Mouse (Mus musculus): ENCODE data around the gene Phox2b. TPM values are rescaled to one million over a fixed set of nuclear protein-coding genes. Genes with fewer than 3 reads are reported as not detected.

Phox2b gene
- total RNA-seq, 1 experiment from 2014 or later, result not detected

DNA sequence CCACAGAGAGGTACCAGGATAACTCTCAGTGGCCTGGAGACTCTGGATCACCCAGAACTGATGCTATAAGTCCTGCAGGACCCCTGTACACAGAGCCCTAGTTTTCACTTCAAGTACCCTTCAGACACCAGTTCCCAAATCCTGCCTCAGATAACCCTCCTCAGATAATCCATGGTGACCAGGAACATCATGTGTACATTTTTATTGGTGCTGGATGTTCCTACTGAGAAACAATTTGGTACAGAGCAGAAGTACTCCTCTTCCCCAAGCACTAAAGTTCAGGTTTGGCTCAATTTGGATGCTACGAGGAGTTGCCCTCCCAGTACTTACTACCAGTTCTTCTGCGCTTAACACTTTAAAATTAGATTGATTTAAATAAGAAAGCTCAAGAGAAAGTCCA is 5.1 kb downstream of the Phox2b start:
- ATAC-seq (replicated peaks; ENCODE audit: low read depth, poor library complexity, severe bottlenecking), result no peak

DNA sequence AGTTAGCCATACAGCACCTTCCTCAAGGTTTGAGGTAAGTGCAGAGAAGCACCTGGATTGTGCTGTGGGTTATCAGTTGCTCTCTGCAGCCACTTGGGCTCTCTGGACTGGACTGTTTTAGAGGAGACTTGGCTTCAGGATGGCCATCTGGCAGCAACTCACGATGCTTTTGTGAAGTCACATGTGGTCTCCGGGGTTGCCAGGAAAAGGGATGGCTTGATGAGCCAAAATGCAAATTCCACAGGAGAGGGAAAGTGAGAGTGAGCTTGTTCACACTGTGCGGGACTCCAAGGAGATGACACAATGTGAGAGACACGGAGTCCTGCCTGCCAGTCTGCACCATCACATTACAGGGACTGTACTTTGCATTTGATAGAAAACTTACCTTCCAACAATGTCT is 7.3 kb downstream of the Phox2b start:
- no peak for ATAC-seq (replicated peaks; ENCODE audit: low read depth, poor library complexity, severe bottlenecking)

DNA sequence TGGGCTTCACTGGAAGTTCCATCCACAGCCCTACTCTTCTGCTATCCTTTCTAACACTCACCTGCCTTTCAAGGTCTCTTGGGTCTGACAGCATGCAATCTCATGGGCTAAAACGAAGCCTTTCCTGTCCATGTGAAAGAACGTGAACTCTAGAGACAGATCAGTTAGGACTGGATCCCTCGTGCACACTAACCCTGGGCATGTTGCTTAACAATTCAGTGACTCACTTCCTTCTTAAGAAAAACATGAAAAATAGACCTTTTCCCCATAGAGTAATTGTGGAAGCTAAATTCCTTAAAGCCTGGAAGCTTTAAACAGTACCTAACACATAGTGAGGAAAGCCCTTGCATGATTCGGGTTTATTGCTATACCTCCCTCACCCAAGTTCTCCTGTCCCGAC is 8.2 kb downstream of the Phox2b start:
- ATAC-seq (replicated peaks; ENCODE audit: low read depth, poor library complexity, severe bottlenecking), result no peak

DNA sequence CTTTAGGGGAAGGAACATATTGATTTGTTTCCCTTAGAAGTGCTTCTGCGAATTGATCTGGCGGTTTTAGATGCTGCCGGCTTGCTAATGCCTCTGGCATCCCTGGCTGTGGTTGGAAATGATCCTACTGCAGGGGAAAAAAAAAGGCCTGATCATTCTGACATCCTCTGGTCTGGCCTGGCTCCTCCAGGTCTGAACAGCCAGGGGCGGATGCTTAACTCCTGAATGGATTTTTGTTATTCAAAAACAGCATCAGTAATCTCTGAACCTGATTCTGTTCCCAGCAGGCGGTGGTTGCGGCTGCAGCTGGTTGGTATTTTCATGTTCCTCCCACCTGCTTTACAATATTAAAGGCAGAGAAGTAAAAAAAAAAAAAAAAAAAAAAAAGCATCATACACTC is 16.0 kb downstream of the Phox2b start:
- no peak for ATAC-seq (replicated peaks; ENCODE audit: low read depth, poor library complexity, severe bottlenecking)

DNA sequence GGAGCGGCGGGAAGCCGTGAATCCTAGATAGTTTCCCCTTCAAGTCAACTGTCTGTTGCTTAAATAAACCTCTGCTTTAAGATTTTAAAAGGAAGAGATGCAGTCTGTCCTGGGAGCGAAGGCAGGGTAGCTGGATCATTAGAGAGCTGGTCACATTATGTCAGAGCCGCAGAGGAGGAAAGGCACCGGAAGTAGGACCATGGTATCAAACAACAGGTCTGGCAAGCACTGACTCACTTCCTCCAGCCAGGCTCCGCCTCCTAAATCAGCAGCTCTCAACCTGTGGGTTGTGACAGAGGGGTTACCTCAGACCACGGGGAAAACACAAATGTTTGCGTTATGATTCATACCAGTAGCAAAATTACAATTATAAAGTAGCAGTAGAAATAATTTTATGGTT is 35.5 kb downstream of the Phox2b start:
- ATAC-seq (replicated peaks; ENCODE audit: low read depth, poor library complexity, severe bottlenecking), result 0 out of 2 replicates have a peak, but pooled peaks have one; percentile 15

DNA sequence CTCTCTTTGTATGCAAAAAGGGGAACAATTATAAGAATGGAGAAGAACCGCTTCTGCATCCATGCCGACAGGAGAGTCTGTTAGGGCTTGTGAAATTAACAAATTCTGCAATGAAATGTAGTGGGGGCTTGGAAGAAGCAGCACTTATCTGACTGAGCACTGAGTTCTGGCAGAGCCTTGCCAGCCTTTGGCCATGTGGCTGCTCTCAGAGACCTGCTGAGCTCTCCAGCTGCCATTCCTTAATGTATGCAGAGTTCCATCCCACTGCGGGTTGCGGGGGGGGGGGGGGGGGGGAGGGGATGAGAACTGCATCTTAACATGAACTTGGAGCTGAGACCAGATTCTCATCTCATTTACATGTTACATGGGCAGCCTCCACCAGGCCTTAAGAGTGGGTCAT is 38.6 kb downstream of the Phox2b start:
- ATAC-seq (replicated peaks; ENCODE audit: low read depth, poor library complexity, severe bottlenecking), result 0 out of 2 replicates have a peak, but pooled peaks have one; percentile 22

DNA sequence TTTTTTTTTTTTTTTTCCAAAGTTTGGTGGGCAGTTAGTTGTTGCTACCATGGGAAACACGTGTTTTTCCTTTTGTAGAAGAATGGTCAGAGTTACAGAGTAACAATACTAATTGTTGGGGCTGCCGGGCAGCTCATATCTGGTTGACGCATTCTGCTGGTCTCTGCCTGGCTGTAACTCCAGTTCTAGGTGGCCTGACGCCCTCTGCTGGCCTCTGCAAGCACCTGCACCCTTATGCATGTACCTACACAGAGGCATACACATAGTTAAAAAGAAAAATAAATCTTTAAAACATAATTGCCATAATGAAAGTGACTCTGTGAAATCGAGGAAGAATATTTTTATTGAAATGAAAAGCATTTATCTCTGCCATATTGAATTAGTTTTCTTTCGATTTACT is 41.3 kb downstream of the Phox2b start:
- ATAC-seq (replicated peaks; ENCODE audit: low read depth, poor library complexity, severe bottlenecking), result no peak

DNA sequence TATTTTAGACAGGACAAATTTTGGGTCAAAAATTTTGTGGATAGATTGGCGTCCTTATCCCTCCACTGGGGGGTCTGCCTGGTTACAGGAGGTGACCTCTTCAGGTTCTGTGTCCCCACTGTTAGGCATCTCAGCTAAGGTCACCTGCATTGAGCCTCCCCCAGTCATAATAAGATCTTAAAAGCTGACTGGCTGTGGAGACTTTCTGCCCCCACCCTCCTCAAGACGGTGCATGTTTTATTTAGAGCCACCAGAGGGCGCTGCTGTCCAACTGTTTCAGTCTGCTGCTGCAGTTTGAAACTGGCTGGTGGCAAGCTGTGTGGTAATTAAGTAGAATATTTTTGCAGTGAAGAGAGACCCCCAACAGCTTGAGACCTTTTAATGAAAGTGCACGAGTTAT is 51.1 kb downstream of the Phox2b start:
- ATAC-seq (replicated peaks; ENCODE audit: low read depth, poor library complexity, severe bottlenecking), result peak; percentile 79

Other genes with a start within 250 kb of the Phox2b start
- gene Tmem33, start 161.3 kb upstream of the Phox2b start, total RNA-seq (2017), result 35.6 and 56.3 TPM in 2 replicates
- 25.6 and 27.5 TPM in 2 replicates for gene Slc30a9, start 207.7 kb upstream of the Phox2b start, total RNA-seq (2017)

Measured in common myeloid progenitor, adult 5-6 weeks (primary cell).